Mouse (Mus musculus): ENCODE measurements around the gene Gm28827. TPM values are rescaled to one million over a fixed set of nuclear protein-coding genes. Genes with fewer than 3 reads are reported as not detected.
"Not testable (repeated sequence)": the region's sequence is repeated elsewhere in the genome, so short reads cannot be mapped to it uniquely, and the experiment has no call there.

Gm28827 gene
- not detected in 2 replicates for total RNA-seq (2017)

GRCm38 (mm10) chrY:83030647-83031046 is at the start of gene Gm28827:
TSS of gene Gm28827 (plus strand) at chrY:83030947.
- not testable (repeated sequence) for ATAC-seq (replicated peaks; ENCODE audit: low read depth, poor library complexity, severe bottlenecking)
